Mouse (Mus musculus) 3134 (cell line): ENCODE measurements around the gene Gm9817.

Experiments
- DNase-seq: peaks from one replicate; pipeline ENCODE4 v3.0.0-alpha.2; 2011; ENCODE audit warnings: low spot score; ENCODE audit not compliant: insufficient read length; ENCODE audit errors: extremely low read depth

Gene Gm9817

DNA sequence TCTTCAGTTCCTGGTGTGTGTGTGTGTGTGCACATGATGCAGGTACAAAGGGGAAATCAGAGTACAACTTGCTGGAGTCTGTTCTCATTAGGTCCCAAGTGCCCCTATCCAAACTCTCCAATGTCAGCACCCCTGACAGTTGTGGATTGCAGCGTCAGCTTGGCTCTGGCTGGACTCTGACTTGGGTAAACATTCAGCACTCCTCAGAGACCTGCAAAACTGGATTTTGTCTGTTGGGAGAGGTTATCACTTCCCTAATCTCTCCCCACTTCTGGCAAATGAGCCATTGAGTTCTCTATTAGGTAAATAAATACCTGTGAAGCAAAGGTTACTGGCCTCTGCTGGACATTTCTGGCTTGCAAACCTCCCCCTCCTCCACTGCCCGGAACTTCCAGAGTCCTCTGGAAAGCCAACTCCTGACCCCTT is 10.3 kb downstream of the Gm9817 start:
- no peak for DNase-seq

DNA sequence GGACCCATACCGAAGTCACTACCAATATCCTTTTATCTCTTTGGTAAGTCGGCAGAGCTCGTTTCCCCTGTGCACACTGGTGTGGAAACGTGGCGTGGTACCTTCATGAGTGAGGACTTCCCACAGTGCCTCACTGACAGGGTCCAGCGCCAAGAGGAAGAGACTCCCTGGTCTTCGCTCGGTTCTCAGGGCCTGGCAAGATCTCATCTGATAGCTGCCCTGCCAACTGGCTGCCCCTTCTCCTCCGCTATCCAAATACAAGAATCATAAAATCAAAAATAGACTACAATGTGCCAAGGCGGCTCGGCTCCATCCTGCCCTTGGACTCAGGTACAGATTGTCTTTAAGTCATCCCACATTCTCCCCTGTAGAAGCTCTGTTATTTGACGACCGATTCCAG is 11.4 kb downstream of the Gm9817 start:
- DNase-seq, result no peak

DNA sequence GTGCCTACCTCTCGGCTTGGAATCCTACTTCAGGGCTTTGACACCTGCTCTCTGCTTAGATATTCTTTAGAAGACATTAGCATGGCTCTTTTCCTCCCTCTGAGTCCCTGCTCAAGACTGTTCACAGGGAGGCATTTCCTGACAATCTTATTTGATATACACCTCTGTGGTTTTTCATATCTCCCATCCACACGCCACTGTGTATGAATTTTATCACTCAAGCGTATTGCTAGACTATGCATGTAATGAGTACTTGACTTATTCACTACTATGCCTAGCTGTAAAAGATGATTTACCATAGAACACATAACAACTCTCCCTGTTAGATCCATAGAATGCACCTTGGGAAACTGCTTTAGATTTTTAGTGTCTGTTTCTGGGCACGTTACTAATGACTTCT is 14.3 kb downstream of the Gm9817 start:
- no peak for DNase-seq

DNA sequence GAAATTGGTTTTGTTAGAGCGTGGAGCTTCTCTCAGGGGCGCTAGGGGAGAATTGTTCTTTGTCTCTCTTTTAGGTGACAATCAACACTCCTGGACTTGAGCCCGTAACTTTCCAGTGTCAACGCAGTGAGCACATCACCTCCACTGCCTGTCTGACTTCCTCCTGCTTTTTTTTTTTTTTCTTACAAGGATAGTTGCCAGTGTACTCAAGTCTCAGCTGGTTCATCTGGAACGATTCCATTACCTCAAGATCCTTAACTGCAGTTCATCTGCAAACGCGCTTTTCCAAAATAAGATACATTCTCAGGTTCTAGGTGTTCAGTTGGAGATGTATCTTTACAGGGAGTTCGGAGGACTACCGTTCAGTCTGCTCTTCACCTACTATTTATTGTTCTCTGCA is 16.5 kb downstream of the Gm9817 start:
- DNase-seq, result no peak

DNA sequence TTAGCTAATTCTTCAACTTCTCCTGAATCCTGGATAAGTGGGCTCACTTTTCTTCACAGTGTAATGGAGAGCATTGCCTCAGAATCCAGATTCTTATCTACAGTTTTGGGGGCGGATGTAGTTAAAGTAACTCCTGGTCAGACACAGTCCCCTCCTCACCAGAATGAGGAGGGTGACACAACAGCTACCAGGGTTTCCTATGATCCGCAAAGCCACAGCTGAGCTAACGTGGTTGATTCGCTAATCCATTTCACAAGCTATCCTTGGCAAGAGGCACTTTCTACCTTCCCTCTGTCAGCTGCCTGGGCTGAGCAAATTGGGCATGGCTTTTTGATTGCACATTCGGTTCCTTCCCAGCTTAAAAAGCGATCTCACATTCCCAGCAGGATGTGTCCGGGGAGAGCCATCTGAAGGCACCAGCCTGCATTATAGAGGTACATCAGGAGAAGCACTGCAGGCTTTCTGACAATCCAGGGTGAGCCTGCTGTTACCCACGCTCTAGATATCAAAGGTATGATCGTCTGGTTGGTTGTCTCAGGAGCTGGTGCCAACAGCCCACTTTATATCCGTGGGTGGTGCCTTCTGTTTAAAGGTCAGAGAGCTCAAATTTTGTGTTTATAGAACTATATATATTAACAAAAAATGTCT is 21.2 kb downstream of the Gm9817 start:
- no peak for DNase-seq

DNA sequence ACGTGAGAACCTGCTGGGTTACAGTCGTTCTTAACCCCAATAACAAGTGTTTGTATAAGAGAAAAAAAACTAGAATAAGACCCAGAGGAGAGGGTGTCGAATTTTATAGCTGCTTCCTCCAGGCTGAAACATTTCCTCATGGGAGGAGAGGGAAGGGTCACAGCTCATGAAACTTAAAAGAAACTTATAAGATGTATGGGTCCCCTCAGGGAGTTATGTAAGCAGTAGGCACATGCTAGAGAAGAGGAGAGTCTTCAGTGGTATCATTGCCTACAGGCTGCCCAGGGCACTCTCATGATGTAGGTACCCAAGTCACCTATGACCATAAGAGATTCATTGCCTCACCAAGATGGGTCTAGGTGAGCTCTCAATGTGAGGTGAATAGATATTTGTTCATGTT is 28.0 kb downstream of the Gm9817 start:
- DNase-seq, result no peak

DNA sequence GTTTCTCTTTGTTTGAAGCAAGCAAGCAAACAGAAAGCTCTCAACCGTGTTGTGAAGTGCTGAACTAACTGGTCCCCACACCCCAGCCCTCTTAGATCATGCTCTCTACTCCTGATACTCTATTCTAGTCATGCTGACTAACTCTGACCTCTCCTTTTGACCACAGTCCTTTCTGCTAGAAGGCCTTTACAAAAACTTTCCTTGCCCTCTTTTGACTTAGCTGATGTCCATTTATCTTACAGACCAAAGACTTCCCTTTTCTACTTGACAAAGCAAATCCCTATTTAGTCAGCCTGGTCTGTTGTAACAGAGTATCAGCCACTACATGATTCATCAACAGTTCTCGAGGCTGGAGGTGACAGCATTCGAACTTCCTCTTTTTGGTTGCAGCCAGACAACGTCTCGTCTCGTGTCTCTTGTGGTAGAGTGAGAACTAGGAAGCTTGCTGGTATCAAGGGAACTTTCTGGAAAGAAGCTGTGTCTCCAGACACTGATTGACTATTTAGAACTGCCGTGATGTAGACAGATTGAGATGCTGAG is 30.4 kb downstream of the Gm9817 start:
- DNase-seq, result no peak

DNA sequence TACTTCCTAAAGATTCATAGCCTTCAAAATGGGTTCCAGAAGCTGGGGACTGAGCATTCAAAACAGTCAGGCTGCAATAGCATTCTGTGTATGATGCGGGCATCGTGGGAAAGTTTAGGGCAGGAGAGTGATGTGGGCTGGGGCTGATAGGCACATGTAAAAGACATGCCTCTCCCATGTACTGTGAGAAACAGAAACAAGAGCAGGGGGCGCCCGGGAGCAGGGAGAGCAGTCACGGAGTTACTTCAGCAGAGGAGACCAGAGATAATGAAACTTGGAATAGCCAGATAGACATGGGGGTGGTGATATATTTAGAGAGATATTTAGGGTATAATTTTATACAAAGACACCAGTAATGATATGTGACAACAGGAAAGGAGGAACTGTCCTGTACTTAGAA is 39.9 kb downstream of the Gm9817 start:
- DNase-seq, result no peak

DNA sequence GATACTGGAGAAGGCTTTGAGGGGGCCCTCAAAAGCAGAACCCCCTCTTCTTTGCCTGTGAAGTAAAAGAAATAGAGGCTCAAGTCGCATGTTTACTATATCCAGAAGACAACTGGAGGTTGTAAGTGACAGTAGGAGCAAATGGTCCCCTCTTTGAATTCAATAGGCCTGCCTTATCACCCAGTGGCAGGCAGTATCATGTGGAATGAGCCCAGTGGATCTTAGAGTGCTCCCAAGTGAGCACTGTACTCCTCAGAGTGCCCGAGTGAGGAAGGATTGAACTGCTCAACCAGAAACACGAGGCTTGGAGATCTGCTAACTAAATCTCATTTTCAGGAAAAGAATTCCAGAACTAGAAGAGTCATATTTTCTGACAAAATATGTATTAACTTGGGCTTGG is 40.3 kb downstream of the Gm9817 start:
- no peak for DNase-seq
